Mouse (Mus musculus) limb, embryonic 10.5 days (tissue): ENCODE results near the gene Gba2. TPM values are rescaled to one million over a fixed set of nuclear protein-coding genes. Genes with fewer than 3 reads are reported as not detected.
"Not testable (repeated sequence)": the region's sequence is repeated elsewhere in the genome, so short reads cannot be mapped to it uniquely, and the experiment has no call there.

Experiments
- DNase-seq: peaks from one replicate; pipeline ENCODE4 v3.0.0-alpha.2; 2017; ENCODE audit warnings: low spot score
- H3K27ac ChIP-seq: fragments of 300-500 bp; sonication (generic); 2 replicates; pipeline ENCODE4 v1.5.1; 2016; ENCODE audit warnings: mild to moderate bottlenecking
- H3K27me3 ChIP-seq: fragments of 300-500 bp; sonication (generic); 2 replicates; pipeline ENCODE4 v1.6.1; 2016; ENCODE audit warnings: low read depth, mild to moderate bottlenecking; ENCODE audit not compliant: poor library complexity, severe bottlenecking
- H3K36me3 ChIP-seq: fragments of 300-500 bp; sonication (generic); 2 replicates; pipeline ENCODE4 v1.6.1; 2016; ENCODE audit warnings: mild to moderate bottlenecking, moderate library complexity
- H3K4me1 ChIP-seq: fragments of 300-500 bp; sonication (generic); 2 replicates; pipeline ENCODE4 v1.6.1; 2016
- H3K4me3 ChIP-seq: fragments of 300-500 bp; sonication (generic); 2 replicates; pipeline ENCODE4 v1.5.1; 2016; ENCODE audit warnings: mild to moderate bottlenecking, moderate library complexity
- H3K9me3 ChIP-seq: fragments of 300-500 bp; sonication (generic); replicated peaks from 2 replicates; pipeline ENCODE4 v1.6.1; 2016; ENCODE audit warnings: mild to moderate bottlenecking
- WGBS: fragments of 180-500 bp; shearing (Covaris S2); methylation state at CpG from one replicate; pipeline ENCODE4 v1.1.7; 2016; 5-methylcytosine and 5-hydroxymethylcytosine counted together
- polyA plus RNA-seq: library from polyadenylated mRNA; unstranded; fragments of >200 nt; fragmentation: Nextera tagmentation; extraction: Ambion mirVana; gene quantifications from 2 replicates; pipeline ENCODE4 v1.2.1, GENCODE M21; 2016

Gba2 gene
- polyA plus RNA-seq, 1 experiment from 2014 or later = 29.2 TPM

- peak overlapping the region; percentile 73 for H3K27ac ChIP-seq
- H3K4me1 ChIP-seq = peaks cover 52% of the 10 kb centered on the region
- peak overlapping the region; percentile 25 for H3K4me3 ChIP-seq
- no peaks in the 10 kb centered on the region for H3K9me3 ChIP-seq
- WGBS = 23% methylated on average over 13 of the region's 13 CpGs
- H3K27me3 ChIP-seq = no peaks in the 10 kb centered on the region
- DNase-seq = peak; percentile 64
- peaks cover 46% of the 10 kb centered on the region for H3K36me3 ChIP-seq
These were observed 19.9 kb downstream of the Gba2 start for GRCm38 (mm10) chr4:43558631-43559356.

DNA sequence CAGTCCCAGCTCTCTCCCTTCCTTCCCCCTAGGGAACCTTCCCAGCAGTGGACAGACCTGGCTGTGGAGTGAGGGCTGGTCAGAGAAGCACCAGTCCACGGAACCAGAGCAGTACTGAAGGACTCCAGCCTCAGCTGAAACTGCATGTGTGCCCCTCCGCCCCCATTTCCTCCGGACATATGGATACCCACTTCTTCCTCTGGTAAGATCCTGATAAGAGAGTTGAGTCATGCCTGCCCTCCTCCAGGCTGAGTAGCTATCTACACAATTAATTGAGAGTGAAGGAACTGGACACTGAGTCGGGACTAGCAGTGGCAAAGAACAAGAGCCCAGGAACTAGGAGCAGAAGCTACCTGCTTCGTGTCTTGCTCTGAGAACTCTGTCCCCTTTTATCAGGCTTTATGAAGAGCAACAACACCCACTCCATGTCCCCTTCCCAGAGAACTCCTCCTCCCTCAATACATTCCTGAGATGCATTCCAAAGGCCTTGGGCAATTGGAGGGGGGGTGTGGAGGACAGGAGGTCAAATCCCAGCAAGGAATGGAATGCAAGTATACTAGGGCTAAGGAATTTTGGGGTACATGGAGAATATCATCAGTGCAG lies 20.5 kb downstream of the Gba2 start:
- Histone ChIP-seq H3K4me3 (peak overlapping the region; percentile 25), H3K36me3 (peaks cover 53% of the 10 kb centered on the region), H3K4me1 (peaks cover 46% of the 10 kb centered on the region), H3K27me3 (no peaks in the 10 kb centered on the region), H3K27ac (peak overlapping the region; percentile 73), H3K9me3 (no peaks in the 10 kb centered on the region)
- DNase-seq = no peak
- WGBS = 31% methylated on average over 5 of the region's 5 CpGs

DNA sequence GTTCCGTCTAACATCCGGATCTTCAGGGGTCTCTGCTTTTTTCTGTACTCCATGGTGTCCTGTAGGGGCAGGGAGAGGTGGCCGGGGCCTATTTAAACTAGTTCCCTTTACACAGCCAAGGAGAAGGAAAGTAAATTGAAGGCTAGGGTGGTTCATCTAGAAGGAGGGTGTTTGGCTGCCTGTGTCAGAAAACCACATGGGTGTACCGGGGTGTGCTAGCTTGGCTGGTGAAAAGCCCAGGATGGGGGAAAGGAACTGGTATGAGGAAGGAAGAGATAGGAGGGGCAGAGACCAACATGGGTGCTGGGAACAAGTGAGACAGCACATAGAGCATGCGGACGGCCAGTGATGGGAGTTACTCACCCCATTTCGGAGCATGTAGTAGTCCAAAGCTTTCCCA lies 22.7 kb downstream of the Gba2 start:
- Histone ChIP-seq H3K4me1 (peaks cover 38% of the 10 kb centered on the region), H3K27me3 (no peaks in the 10 kb centered on the region), H3K9me3 (no peaks in the 10 kb centered on the region), H3K36me3 (peaks cover 75% of the 10 kb centered on the region), H3K27ac (no peak overlapping the region), H3K4me3 (no peak overlapping the region)
- WGBS = 98% methylated on average over 7 of the region's 7 CpGs
- no peak for DNase-seq

- no peak for DNase-seq
- Histone ChIP-seq H3K4me1 (peaks cover 18% of the 10 kb centered on the region), H3K27me3 (no peaks in the 10 kb centered on the region), H3K27ac (no peak overlapping the region), H3K36me3 (peaks cover 93% of the 10 kb centered on the region), H3K4me3 (no peak overlapping the region), H3K9me3 (no peaks in the 10 kb centered on the region)
These were observed 24.8 kb downstream of the Gba2 start for GRCm38 (mm10) chr4:43553891-43554290.

DNA sequence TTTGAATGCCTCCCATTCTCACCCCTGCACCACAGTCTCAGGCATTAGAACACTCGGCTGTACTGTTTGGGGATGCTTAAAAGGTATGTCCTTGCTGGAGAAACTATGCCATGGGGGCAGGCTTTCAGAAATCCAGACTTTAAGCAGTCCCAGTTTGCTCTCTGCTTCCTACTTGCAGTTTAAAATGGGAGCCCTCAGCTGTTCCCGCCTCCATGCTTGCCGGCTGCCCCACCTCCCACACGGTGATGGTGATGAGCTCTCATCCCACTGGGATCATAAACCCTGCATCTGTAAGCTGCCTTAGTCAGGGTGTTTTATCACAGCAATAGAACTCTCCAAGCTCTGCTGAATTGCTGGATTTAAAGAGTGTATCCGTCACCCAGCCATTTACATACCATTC lies 26.2 kb downstream of the Gba2 start:
- Histone ChIP-seq H3K27me3 (no peaks in the 10 kb centered on the region), H3K4me3 (no peak overlapping the region), H3K4me1 (peaks cover 4% of the 10 kb centered on the region), H3K36me3 (peaks cover 100% of the 10 kb centered on the region), H3K27ac (no peak overlapping the region), H3K9me3 (no peaks in the 10 kb centered on the region)
- no peak for DNase-seq
- 93% methylated on average over 5 of the region's 5 CpGs for WGBS

DNA sequence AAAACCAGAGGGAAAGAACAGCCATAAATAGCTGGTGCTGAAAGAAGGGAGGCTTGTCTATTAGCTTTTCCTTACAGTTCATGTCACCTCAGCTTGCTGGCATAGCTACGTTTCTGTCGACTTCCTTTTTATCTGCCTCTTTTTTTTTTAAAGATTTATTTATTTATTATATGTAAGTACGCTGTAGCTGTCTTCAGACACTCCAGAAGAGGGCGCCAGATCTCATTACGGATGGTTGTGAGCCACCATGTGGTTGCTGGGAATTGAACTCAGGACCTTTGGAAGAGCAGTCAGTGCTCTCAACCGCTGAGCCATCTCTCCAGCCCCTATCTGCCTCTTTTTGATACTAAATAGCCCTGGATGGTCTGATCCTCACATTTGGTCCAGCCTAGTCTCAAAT lies 26.8 kb downstream of the Gba2 start:
- not testable (repeated sequence) for H3K27ac ChIP-seq, H3K27me3 ChIP-seq, H3K4me1 ChIP-seq, H3K4me3 ChIP-seq, DNase-seq, H3K9me3 ChIP-seq
- H3K36me3 ChIP-seq = peaks cover 100% of the 10 kb centered on the region
- 86% methylated on average over 6 of the region's 6 CpGs for WGBS

DNA sequence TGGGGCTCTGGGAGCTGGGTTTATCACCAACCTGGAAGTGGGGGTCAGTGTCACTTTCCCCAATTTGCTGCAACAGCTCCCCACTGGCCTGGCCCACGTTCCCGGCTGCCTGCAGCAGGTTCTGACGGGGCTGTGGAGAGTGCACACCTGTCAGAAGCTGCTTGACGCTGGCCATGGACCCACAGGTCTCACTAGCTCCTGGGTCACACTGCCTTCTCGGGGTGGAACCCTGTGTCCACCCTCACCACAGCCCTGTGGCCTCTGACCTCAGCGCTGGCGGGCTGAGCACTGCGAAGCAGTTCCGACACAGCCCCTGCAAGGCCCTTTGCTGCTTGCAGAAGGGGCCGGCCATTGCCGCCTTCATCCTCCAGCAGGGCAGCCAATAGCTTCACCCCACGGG lies 29.6 kb downstream of the Gba2 start:
- H3K36me3 ChIP-seq = peaks cover 100% of the 10 kb centered on the region
- no peak for DNase-seq
- no peaks in the 10 kb centered on the region for H3K27me3 ChIP-seq
- H3K4me1 ChIP-seq = no peaks in the 10 kb centered on the region
- H3K4me3 ChIP-seq = no peak overlapping the region
- H3K27ac ChIP-seq = no peak overlapping the region
- no peaks in the 10 kb centered on the region for H3K9me3 ChIP-seq
- WGBS = 91% methylated on average over 12 of the region's 12 CpGs

DNA sequence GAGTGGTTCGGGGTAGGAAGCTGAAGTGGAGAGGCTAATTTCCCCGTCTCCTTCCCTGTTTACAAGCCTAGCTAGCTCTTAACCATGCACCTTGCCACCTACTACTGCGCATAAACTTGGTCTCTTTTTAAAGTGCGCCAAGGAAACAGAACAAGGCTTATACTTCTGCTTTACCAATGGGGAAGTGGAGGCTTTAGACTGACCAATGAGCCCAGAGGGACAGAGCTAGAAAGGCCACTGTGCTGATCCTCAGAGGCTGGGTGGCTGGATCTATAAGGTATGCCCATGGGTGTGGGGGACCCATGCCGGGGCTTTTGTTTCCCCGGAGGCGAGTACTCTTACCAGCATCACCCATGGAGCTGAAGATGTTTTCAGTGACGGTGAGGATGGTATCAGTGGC lies 31.5 kb downstream of the Gba2 start:
- no peak overlapping the region for H3K27ac ChIP-seq
- no peaks in the 10 kb centered on the region for H3K27me3 ChIP-seq
- H3K36me3 ChIP-seq = peaks cover 100% of the 10 kb centered on the region
- H3K4me3 ChIP-seq = no peak overlapping the region
- 94% methylated on average over 8 of the region's 8 CpGs for WGBS
- no peaks in the 10 kb centered on the region for H3K4me1 ChIP-seq
- no peak for DNase-seq
- no peaks in the 10 kb centered on the region for H3K9me3 ChIP-seq

DNA sequence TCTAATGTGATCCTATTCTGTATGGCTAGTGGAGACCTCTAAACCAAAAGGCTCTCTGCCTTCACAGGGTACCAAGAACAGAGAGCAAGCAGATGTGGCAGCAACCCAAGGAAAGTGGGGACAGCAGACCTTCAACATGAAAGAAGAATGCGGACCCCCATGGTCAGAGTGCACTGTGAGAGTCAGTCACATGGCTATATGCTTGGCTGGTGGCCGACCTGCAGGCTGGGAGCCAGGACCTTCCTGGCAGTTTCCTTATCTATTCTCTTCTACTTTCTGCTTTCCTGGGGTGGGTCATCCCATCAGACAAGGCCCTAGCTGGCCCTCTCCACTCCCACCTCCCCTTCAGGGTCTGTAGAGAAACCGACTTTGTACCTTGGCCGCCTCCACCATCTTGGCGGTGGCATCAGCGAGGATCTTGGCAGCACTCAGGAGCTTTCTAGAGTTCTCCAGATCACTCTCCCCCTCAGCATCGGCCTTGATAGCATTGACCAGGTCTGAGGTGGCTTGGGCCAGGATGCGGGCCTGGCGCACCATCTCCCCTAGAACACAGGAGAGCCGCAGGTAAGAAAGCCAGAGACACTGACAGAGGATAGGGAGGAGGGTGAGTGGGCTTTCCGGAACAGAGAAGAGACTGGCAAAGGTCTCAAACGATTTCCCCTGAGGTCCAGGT lies 32.2 kb downstream of the Gba2 start:
- H3K27ac ChIP-seq = no peak overlapping the region
- peaks cover 100% of the 10 kb centered on the region for H3K36me3 ChIP-seq
- H3K4me1 ChIP-seq = no peaks in the 10 kb centered on the region
- H3K27me3 ChIP-seq = no peaks in the 10 kb centered on the region
- WGBS = 94% methylated on average over 12 of the region's 12 CpGs
- no peak overlapping the region for H3K4me3 ChIP-seq
- H3K9me3 ChIP-seq = no peaks in the 10 kb centered on the region
- no peak for DNase-seq

- no peak for DNase-seq
- WGBS = 69% methylated on average over 3 of the region's 3 CpGs
- Histone ChIP-seq H3K4me1 (no peaks in the 10 kb centered on the region), H3K4me3 (no peak overlapping the region), H3K27ac (no peak overlapping the region), H3K9me3 (no peaks in the 10 kb centered on the region), H3K27me3 (no peaks in the 10 kb centered on the region), H3K36me3 (peaks cover 99% of the 10 kb centered on the region)
These were observed 36.6 kb downstream of the Gba2 start for GRCm38 (mm10) chr4:43542044-43542443.

DNA sequence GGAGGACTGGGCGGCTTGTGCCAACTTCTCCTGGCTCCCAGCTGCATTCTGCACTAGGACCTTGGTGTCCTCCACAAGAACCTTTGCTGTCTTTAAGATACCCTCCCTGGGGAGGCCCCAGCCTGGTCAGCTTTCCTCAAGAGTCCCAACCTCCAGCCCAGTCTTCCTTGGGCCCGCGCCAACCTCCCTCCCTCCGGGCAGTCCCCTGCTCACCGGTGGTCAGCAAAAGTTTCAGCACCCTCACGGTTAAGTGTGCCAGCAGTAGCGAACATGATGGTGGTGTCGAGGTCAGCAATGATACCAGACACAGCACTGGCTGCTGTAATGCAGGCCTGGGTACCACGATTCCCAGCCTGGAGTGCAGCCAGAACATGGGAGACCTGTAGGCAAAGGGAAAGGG lies 42.6 kb downstream of the Gba2 start:
- peaks cover 100% of the 10 kb centered on the region for H3K36me3 ChIP-seq
- 95% methylated on average over 9 of the region's 9 CpGs for WGBS
- H3K27me3 ChIP-seq = no peaks in the 10 kb centered on the region
- no peaks in the 10 kb centered on the region for H3K4me1 ChIP-seq
- H3K4me3 ChIP-seq = no peak overlapping the region
- no peaks in the 10 kb centered on the region for H3K9me3 ChIP-seq
- no peak for DNase-seq
- H3K27ac ChIP-seq = no peak overlapping the region

DNA sequence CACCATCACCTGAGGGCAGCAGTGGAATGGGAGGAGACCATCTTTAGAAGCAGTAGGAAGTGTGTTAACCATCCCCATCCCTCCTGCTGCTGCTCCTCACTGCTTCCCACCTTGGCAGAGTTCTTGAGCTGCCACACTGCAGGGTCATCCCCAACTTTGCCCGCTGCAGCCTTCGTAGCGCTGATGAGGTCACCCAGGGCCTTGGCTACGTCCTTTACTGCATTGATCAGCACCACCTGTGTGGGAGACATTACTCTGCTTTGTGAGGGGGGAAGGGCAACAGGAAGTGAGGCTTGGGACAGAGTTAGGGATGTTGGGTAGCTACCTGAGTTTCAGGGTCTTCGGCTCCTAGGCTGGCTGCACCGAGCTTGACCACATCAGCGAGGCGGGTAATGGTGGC lies 43.0 kb downstream of the Gba2 start:
- DNase-seq = no peak
- Histone ChIP-seq H3K4me1 (no peaks in the 10 kb centered on the region), H3K27me3 (no peaks in the 10 kb centered on the region), H3K36me3 (peaks cover 98% of the 10 kb centered on the region), H3K27ac (no peak overlapping the region), H3K9me3 (no peaks in the 10 kb centered on the region), H3K4me3 (no peak overlapping the region)
- WGBS = 91% methylated on average over 8 of the region's 8 CpGs

DNA sequence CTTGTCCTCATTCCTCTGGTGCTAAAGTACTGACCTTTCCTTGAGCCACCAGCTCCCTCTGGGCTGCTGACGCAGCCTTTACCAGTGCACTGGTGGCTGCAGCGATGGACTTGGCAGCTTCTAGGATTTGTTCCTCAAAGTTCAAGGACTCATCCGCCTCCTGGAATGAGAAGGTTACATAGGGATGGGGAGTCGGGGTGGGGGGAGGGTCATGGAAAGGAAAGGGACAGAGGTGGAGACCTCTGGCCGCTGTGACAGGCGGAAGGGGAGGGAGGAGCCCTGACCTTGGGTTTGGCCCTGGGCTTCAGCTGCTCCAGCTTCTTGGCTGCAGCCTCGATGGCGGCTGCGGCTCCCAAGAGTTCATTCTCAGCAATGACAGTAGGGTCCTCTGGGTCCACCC lies 45.4 kb downstream of the Gba2 start:
- Histone ChIP-seq H3K27ac (no peak overlapping the region), H3K4me3 (no peak overlapping the region), H3K9me3 (no peaks in the 10 kb centered on the region), H3K36me3 (peaks cover 75% of the 10 kb centered on the region), H3K27me3 (no peaks in the 10 kb centered on the region), H3K4me1 (no peaks in the 10 kb centered on the region)
- DNase-seq = no peak
- WGBS = 84% methylated on average over 9 of the region's 9 CpGs
